Mouse (Mus musculus): ENCODE measurements around the gene Mup3.
"Not testable (repeated sequence)": the region's sequence is repeated elsewhere in the genome, so short reads cannot be mapped to it uniquely, and the experiment has no call there.

The Mup3 gene

GRCm38 (mm10) chr4:62087241-62087640, at the start of gene Mup3:
Gene Mup3, minus strand, starts transcription at chr4:62087342.
- no peak for DNase-seq

- DNase-seq, result peak in 1 of 2 experiments; percentile 31
Observed at GRCm38 (mm10) chr4:62133706-62134105, 46.6 kb upstream of the Mup3 start.

DNA sequence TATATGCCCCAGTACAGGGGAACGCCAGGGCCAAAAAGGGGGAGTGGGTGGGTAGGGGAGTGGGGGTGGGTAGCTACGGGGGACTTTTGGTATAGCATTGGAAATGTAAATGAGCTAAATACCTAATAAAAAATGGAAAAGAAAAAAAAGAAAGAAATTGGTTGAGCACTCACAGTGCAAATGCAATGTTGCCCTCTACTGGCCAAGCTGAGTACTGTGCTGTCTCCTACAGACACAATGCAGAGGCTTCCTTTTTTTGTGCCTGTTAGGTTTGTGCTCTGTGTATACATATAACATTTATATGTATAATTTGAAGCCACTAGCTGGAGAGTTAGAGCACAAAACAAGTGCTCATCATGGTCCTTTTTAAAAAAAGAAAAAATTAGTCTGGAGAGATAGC, 16.2 kb upstream of the Mup3 start:
- not testable (repeated sequence) for DNase-seq

GRCm38 (mm10) chr4:62087953-62088352, 811 bp upstream of the Mup3 start:
- no peak for DNase-seq

GRCm38 (mm10) chr4:62082755-62083154, 4.4 kb downstream of the Mup3 start:
- DNase-seq, result no peak

DNA sequence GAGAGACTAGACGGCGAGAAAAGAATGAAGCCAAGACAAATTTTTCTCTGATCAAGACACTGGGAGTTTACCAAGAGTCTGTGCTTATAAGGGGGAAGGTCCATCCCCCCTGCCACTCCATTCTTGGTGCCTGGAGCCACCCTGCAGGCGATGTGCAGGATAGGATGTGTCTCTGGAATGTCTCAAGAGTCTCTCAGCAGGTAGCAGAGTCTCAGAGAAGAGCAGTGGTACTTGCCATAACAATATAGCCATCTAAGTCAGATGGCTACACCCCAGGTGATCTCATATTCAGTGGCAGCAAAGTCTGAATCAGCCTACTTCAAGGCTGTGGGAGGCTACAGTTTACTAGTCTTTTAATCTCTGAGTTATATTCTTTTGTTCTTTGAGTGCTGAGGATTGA, 12.0 kb downstream of the Mup3 start:
- no peak for DNase-seq

DNA sequence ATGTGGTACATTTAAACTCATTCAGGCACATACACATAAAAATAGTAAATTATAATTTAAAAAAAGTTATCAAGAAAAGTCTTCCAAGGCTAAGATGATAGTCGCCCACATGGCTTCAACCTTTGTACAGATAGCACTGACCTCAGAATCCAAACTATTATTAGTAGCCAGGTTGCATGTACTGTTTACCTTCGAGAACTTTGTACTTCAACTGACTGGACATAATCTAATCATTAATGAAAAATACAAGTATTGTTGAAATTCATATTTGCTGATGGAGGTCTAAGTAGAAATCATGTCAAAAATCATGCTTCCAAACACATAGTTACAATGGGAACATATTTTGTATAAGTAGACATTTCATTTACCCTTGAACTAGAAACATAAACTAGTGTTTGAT, 32.4 kb downstream of the Mup3 start:
- DNase-seq, result not testable (repeated sequence)

GRCm38 (mm10) chr4:62054058-62054457, 33.1 kb downstream of the Mup3 start, which contains the start of gene Mup20:
Gene Mup20, minus strand, starts transcription at chr4:62054158.
- DNase-seq, result not testable (repeated sequence)
